Mouse (Mus musculus): ENCODE data around the gene Sgcb. TPM values are rescaled to one million over a fixed set of nuclear protein-coding genes. Genes with fewer than 3 reads are reported as not detected.
A peak's percentile ranks its signal among the peaks of the same experiment; 100 is the strongest.

The Sgcb gene
- 17.8 and 19.7 TPM in 2 replicates for polyA plus RNA-seq (2015; fragmentation: Nextera tagmentation; extraction: Ambion mirVana)

GRCm38 (mm10) chr5:73647261-73647900 lies at the start of gene Sgcb:
TSS of gene Sgcb (minus strand) at chr5:73647790.
- Histone ChIP-seq H3K4me3 (replicated peaks) (peak within 1 kb of the TSS; percentile 81), H3K9me3 (no peaks in the 10 kb centered on the region)

GRCm38 (mm10) chr5:73694254-73695015 lies 46.8 kb upstream of the Sgcb start:
- Histone ChIP-seq H3K9me3 (no peaks in the 10 kb centered on the region), H3K27me3 (replicated peaks) (no peaks in the 10 kb centered on the region), H3K27ac (no peak overlapping the region), H3K4me3 (replicated peaks) (no peak overlapping the region), H3K36me3 (no peaks in the 10 kb centered on the region), H3K9ac (no peak overlapping the region), H3K4me2 (replicated peaks) (no peak overlapping the region), H3K4me1 (replicated peaks) (peaks cover 3% of the 10 kb centered on the region; the same call in 1 of the 2 replicates)
- 83% methylated on average over 4 of the region's 4 CpGs for WGBS
- ATAC-seq = no peak

More at GRCm38 (mm10) chr5:73647261-73647900, at the start of gene Sgcb:
- H3K27me3 ChIP-seq (replicated peaks) = peaks cover 29% of the 10 kb centered on the region
- ATAC-seq = peak; percentile 88
- peak within 1 kb of the TSS; percentile 58 for H3K9ac ChIP-seq
- WGBS = under 1% methylated on average over 55 of the region's 62 CpGs
- no peak within 1 kb of the TSS for H3K27ac ChIP-seq
- no peaks in the 10 kb centered on the region for H3K36me3 ChIP-seq
- H3K4me1 ChIP-seq (replicated peaks) = peaks cover 21% of the 10 kb centered on the region
- peak within 1 kb of the TSS; percentile 85 for H3K4me2 ChIP-seq (replicated peaks)

- no peak overlapping the region for H3K9ac ChIP-seq
- H3K9me3 ChIP-seq = no peaks in the 10 kb centered on the region
- H3K27ac ChIP-seq = no peak overlapping the region
- no peaks in the 10 kb centered on the region for H3K36me3 ChIP-seq
- H3K4me1 ChIP-seq (replicated peaks) = peaks cover 3% of the 10 kb centered on the region; the same call in 1 of the 2 replicates
- no peak overlapping the region for H3K4me2 ChIP-seq (replicated peaks)
- H3K27me3 ChIP-seq (replicated peaks) = no peaks in the 10 kb centered on the region
- no peak overlapping the region for H3K4me3 ChIP-seq (replicated peaks)
- ATAC-seq = no peak
- WGBS = 73% methylated on average over 1 of the region's 1 CpGs
Measured at GRCm38 (mm10) chr5:73693778-73694177, 46.2 kb upstream of the Sgcb start.

- Histone ChIP-seq H3K9me3 (no peaks in the 10 kb centered on the region), H3K27ac (no peak overlapping the region), H3K27me3 (replicated peaks) (no peaks in the 10 kb centered on the region), H3K36me3 (no peaks in the 10 kb centered on the region), H3K4me2 (replicated peaks) (no peak overlapping the region), H3K4me3 (replicated peaks) (no peak overlapping the region), H3K4me1 (replicated peaks) (peaks cover 3% of the 10 kb centered on the region; the same call in 1 of the 2 replicates), H3K9ac (no peak overlapping the region)
- WGBS = 53% methylated on average over 15 of the region's 15 CpGs
- ATAC-seq = no peak
Measured at GRCm38 (mm10) chr5:73691723-73692520, 44.3 kb upstream of the Sgcb start.

GRCm38 (mm10) chr5:73690146-73690545 lies 42.6 kb upstream of the Sgcb start:
- no peak overlapping the region for H3K27ac ChIP-seq
- no peaks in the 10 kb centered on the region for H3K9me3 ChIP-seq
- WGBS = 40% methylated on average over 2 of the region's 2 CpGs
- H3K27me3 ChIP-seq (replicated peaks) = no peaks in the 10 kb centered on the region
- H3K9ac ChIP-seq = no peak overlapping the region
- ATAC-seq = peak; percentile 34; the same call in 1 of the 2 replicates
- no peaks in the 10 kb centered on the region for H3K36me3 ChIP-seq
- no peak overlapping the region for H3K4me2 ChIP-seq (replicated peaks)
- no peak overlapping the region for H3K4me3 ChIP-seq (replicated peaks)
- peaks cover 3% of the 10 kb centered on the region; the same call in 1 of the 2 replicates for H3K4me1 ChIP-seq (replicated peaks)

GRCm38 (mm10) chr5:73688576-73688975 lies 41.0 kb upstream of the Sgcb start:
- WGBS = 56% methylated on average over 1 of the region's 1 CpGs

GRCm38 (mm10) chr5:73686149-73686548 lies 38.6 kb upstream of the Sgcb start:
- H3K27me3 ChIP-seq (replicated peaks) = no peaks in the 10 kb centered on the region
- no peaks in the 10 kb centered on the region for H3K9me3 ChIP-seq
- peaks cover 3% of the 10 kb centered on the region; the same call in 1 of the 2 replicates for H3K4me1 ChIP-seq (replicated peaks)
- H3K9ac ChIP-seq = no peak overlapping the region
- H3K36me3 ChIP-seq = no peaks in the 10 kb centered on the region
- no peak overlapping the region for H3K4me3 ChIP-seq (replicated peaks)
- no peak for ATAC-seq
- WGBS = 19% methylated on average over 4 of the region's 4 CpGs
- H3K4me2 ChIP-seq (replicated peaks) = no peak overlapping the region
- no peak overlapping the region for H3K27ac ChIP-seq

More at GRCm38 (mm10) chr5:73688576-73688975, 41.0 kb upstream of the Sgcb start:
- H3K4me1 ChIP-seq (replicated peaks) = peaks cover 3% of the 10 kb centered on the region; the same call in 1 of the 2 replicates
- no peak overlapping the region for H3K9ac ChIP-seq
- H3K27ac ChIP-seq = no peak overlapping the region
- no peaks in the 10 kb centered on the region for H3K9me3 ChIP-seq
- H3K4me3 ChIP-seq (replicated peaks) = no peak overlapping the region
- H3K36me3 ChIP-seq = no peaks in the 10 kb centered on the region
- H3K4me2 ChIP-seq (replicated peaks) = no peak overlapping the region
- no peak for ATAC-seq
- H3K27me3 ChIP-seq (replicated peaks) = no peaks in the 10 kb centered on the region

- 57% methylated on average over 9 of the region's 9 CpGs for WGBS
Measured at GRCm38 (mm10) chr5:73683706-73684409, 36.3 kb upstream of the Sgcb start.

GRCm38 (mm10) chr5:73683221-73683620 lies 35.6 kb upstream of the Sgcb start:
- 77% methylated on average over 6 of the region's 6 CpGs for WGBS
- Histone ChIP-seq H3K4me2 (replicated peaks) (no peak overlapping the region), H3K9ac (no peak overlapping the region), H3K4me3 (replicated peaks) (no peak overlapping the region), H3K4me1 (replicated peaks) (no peaks in the 10 kb centered on the region), H3K36me3 (no peaks in the 10 kb centered on the region), H3K9me3 (no peaks in the 10 kb centered on the region), H3K27ac (no peak overlapping the region), H3K27me3 (replicated peaks) (no peaks in the 10 kb centered on the region)
- ATAC-seq = no peak

More at GRCm38 (mm10) chr5:73683706-73684409, 36.3 kb upstream of the Sgcb start:
- Histone ChIP-seq H3K27me3 (replicated peaks) (no peaks in the 10 kb centered on the region), H3K27ac (no peak overlapping the region), H3K9me3 (no peaks in the 10 kb centered on the region), H3K4me1 (replicated peaks) (no peaks in the 10 kb centered on the region), H3K4me3 (replicated peaks) (no peak overlapping the region), H3K36me3 (no peaks in the 10 kb centered on the region), H3K4me2 (replicated peaks) (no peak overlapping the region), H3K9ac (no peak overlapping the region)
- ATAC-seq = no peak

GRCm38 (mm10) chr5:73676626-73677025 lies 29.0 kb upstream of the Sgcb start:
- ATAC-seq = no peak
- no peak overlapping the region for H3K4me3 ChIP-seq (replicated peaks)

GRCm38 (mm10) chr5:73675604-73676003 lies 28.0 kb upstream of the Sgcb start:
- no peaks in the 10 kb centered on the region for H3K36me3 ChIP-seq
- no peak overlapping the region for H3K9ac ChIP-seq
- no peaks in the 10 kb centered on the region for H3K9me3 ChIP-seq
- H3K4me1 ChIP-seq (replicated peaks) = no peaks in the 10 kb centered on the region
- ATAC-seq = no peak
- no peak overlapping the region for H3K4me2 ChIP-seq (replicated peaks)
- no peaks in the 10 kb centered on the region for H3K27me3 ChIP-seq (replicated peaks)
- no peak overlapping the region for H3K27ac ChIP-seq
- no peak overlapping the region for H3K4me3 ChIP-seq (replicated peaks)
- 77% methylated on average over 3 of the region's 3 CpGs for WGBS

More at GRCm38 (mm10) chr5:73676626-73677025, 29.0 kb upstream of the Sgcb start:
- no peak overlapping the region for H3K27ac ChIP-seq
- H3K36me3 ChIP-seq = no peaks in the 10 kb centered on the region
- no peaks in the 10 kb centered on the region for H3K4me1 ChIP-seq (replicated peaks)
- H3K4me2 ChIP-seq (replicated peaks) = no peak overlapping the region
- H3K9ac ChIP-seq = no peak overlapping the region
- 64% methylated on average over 13 of the region's 13 CpGs for WGBS
- no peaks in the 10 kb centered on the region for H3K9me3 ChIP-seq
- H3K27me3 ChIP-seq (replicated peaks) = no peaks in the 10 kb centered on the region
